Mouse (Mus musculus): ENCODE results near the gene Il34.

The Il34 gene

GRCm38 (mm10) chr8:110805669-110806068, at the start of gene Il34:
Gene Il34, minus strand, starts transcription at chr8:110805924.
- DNase-seq (ENCODE audit: low read depth) = peak; percentile 50

GRCm38 (mm10) chr8:110851186-110851585, 45.5 kb upstream of the Il34 start:
- no peak for DNase-seq (ENCODE audit: low read depth)

DNA sequence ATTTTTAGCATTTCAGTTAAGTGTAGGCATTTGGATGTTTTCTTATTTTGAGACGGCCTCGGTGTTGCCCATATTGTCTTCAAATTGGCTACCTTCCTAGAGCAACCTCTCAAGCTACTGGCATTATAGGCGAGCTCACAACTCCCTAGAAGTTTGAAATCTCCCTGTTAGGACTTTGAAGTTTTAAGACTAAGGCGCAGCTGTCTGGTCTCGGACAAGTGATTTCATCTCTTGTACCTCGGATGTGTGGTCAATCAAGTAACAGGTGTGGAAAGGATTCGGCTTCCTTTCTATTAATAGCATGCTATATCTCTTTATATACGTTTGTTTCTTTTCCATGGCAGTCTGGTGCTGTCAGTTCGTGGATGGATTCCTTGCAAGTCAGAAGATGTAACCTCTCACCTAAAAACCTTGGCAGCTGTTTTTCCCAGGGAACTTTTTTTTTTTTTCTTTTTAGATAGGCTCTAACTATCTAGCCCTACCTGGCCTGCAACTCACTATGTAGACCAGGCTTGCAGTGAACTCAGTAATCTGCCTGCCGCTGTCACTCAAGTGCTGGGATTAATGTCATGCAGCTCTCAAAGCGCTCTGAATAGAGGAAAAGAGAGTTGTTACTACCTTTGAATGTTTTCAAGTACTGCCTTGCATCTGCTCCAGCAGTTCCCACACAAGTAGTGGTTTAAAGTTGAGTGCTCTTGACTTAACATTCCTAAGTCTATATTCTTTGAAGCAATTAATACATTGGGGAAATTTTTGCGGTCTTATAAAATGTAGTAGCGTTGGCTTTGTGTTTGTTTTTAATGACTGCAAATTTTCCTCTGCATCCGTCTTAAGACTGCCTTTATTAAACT, 42.1 kb upstream of the Il34 start:
- no peak for DNase-seq (ENCODE audit: low read depth)

DNA sequence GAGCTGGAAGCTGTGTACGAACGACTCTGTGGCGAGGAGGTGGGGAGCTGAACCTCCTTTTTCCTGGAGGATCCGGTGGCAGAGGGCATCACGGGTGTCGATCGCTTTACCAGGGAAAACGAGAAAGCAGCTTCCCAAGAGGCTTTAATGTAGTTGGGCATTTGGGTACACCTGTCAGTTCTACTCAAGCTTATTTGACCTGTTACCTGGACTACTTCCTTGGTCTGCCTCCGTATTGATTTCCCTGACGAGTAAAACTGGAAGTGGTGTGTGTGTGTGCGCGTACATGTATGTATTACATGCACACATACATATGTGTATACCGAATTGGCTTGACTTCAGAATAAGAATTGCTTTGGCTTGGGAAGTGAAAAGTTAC, 41.4 kb upstream of the Il34 start:
- DNase-seq (ENCODE audit: low read depth) = no peak

GRCm38 (mm10) chr8:110846405-110847170, 40.9 kb upstream of the Il34 start, which contains the start of the genes Cog4 and Sf3b3:
Gene Cog4, plus strand, starts transcription at chr8:110846600.
Gene Sf3b3, minus strand, starts transcription at chr8:110846787.
- DNase-seq (ENCODE audit: low read depth) = peak; percentile 97

GRCm38 (mm10) chr8:110845821-110846404, 40.2 kb upstream of the Il34 start:
- DNase-seq (ENCODE audit: low read depth) = peak; percentile 75

- DNase-seq (ENCODE audit: low read depth) = no peak
Observed at GRCm38 (mm10) chr8:110844941-110845340, 39.2 kb upstream of the Il34 start.

GRCm38 (mm10) chr8:110843207-110843606, 37.5 kb upstream of the Il34 start:
- DNase-seq (ENCODE audit: low read depth) = no peak

- DNase-seq (ENCODE audit: low read depth) = no peak
Observed at GRCm38 (mm10) chr8:110842012-110842574, 36.4 kb upstream of the Il34 start.

- no peak for DNase-seq (ENCODE audit: low read depth)
Observed at GRCm38 (mm10) chr8:110831956-110832355, 26.2 kb upstream of the Il34 start.

DNA sequence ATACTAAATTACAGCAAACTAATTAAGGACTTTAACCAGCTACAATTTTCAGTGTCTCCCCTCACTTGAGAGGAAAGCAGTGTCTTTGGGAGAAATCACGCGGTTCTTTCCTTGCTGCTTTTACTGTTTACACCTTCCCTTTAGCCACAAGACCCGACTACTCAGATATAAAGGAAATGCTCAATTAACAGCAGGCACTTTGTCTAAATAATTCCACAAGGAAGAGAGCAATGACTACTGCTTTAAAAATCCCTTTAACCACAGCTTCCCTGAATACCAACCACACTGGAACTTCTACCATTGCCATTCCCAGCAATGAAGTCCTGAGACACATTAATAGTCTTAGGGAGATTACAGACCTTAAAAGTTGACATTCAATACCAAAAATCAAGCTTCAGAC, 22.8 kb upstream of the Il34 start:
- DNase-seq (ENCODE audit: low read depth) = no peak

DNA sequence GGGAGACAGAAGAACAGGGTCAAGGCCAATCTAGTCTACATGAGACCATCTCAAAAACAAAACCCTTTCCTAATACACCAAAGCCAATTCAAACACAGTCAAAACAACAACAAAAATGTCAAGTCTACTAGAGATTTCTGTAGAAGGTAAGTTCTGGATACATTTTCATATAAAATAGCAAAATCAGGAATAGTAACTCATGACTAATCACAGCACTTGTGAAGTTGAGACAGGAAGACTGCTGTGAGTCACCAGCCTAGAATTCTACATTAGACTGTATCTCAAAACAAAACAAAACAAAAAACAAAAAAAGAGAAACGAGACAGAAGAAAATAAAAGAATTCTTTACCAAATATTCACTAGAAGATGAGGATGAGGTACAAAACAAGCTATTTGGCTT, 19.1 kb upstream of the Il34 start:
- no peak for DNase-seq (ENCODE audit: low read depth)

DNA sequence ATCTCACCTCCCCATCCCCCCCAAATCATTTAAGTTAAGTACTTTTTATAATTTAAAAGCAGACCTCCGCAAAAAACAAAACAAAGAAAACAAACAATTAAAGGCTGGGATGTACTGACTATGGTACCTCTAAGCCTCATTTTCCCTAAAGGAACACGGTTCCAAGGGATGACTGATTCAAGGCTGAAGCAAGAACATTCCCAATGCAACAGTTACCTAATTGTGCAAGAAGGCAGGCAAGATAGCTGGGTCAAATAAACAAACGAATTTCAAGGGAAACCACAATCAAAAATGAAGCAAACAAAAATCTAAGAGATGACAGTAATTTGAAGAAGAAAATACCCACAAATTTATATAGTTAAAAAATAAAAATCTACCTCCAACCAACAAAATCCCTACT, 16.2 kb upstream of the Il34 start:
- DNase-seq (ENCODE audit: low read depth) = no peak

GRCm38 (mm10) chr8:110820257-110820656, 14.5 kb upstream of the Il34 start:
- no peak for DNase-seq (ENCODE audit: low read depth)

DNA sequence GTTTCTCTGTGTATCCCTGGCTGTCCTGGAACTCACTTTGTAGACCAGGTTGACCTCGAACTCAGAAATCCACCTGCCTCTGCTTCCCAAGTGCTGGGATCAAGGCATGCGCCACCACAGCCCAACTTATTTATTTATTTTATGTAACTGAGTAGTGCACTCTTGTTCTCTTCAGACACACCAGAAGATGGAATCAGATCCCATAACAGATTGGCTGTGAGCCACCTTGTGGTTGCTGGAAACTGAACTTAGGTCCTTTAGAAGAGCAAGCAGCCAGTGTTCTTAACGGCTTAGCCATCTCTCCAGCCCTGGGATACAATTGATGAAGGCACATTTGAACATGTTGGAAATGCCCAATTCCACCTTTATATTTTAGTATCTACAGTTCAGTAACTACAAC, 12.9 kb upstream of the Il34 start:
- DNase-seq (ENCODE audit: low read depth) = no peak

- no peak for DNase-seq (ENCODE audit: low read depth)
Observed at GRCm38 (mm10) chr8:110816990-110817389, 11.3 kb upstream of the Il34 start.

DNA sequence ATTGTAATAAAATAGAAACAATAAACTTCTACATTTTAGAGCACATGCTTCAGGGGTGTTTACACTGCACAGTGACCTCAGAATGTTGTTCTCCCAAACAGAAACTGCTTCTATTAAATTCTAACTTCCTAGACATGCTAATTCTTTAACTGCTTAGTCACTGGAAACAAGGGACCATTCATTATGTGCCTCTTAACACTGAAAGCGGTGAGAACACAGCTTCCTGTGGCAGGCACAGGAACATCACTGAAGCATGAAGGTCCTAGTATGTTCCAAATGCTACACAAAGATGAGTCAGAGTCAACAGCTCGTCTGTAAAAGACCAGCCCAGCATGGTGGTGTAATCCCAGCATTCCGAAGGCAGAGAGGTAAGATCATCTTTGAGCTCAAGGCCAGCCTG, 9.6 kb upstream of the Il34 start:
- DNase-seq (ENCODE audit: low read depth) = no peak

GRCm38 (mm10) chr8:110813081-110813812, 7.5 kb upstream of the Il34 start:
- no peak for DNase-seq (ENCODE audit: low read depth)

DNA sequence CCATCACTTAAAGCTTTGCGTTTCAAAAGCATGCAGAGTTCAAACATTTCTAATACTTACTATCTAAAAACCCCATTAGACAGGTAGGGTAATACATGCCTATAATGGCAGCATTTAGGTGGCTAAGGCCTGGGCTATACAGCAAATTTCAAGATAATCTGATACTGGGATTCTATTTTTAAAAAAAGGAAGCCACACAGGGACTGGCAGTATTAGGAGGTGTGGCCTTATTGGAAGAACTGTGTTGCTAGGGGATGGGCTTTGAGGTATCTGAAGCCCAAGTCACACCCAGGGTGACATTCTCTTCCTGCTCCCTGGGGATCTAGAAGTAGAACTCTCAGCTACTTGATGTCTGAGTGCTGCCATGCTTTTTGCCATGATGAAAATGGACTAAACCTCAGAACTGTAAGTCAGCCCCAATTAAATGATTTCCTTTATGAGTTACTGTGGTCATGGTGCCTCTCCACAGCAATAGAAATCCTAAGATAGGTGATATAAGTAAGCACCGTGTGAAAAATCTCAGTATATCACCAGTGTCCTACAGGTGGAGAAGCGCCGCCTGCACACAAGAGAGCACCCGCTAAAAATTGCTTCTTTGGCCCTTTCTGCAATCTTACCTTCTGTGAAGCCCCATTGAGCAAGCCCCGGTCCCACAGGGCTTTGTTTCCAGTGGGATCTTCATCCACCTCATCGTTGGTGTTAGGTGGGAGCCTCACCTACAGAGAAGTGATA, 6.8 kb upstream of the Il34 start:
- DNase-seq (ENCODE audit: low read depth) = no peak

- DNase-seq (ENCODE audit: low read depth) = no peak
Observed at GRCm38 (mm10) chr8:110811793-110812192, 6.1 kb upstream of the Il34 start.

DNA sequence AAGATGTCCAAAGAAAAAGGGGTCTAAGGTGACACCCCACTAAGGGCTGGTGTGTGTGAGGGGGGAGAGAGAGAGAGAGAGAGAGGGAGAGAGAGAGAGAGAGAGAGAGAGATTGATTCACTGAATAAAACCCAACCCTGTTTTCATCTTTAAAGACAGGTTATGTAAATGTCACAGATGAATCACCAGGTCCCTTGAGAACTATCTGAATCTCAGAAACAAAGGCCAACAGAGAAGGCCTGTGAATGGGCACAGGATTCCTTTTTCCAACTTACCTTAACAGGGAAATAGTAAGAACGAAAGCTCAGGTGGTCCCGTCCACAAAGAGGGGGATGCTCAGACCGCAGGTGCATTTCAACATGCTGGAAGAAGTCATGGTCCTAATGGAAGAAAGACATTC, 5.4 kb upstream of the Il34 start:
- DNase-seq (ENCODE audit: low read depth) = no peak
